Mouse (Mus musculus): ENCODE results near the gene AC129217.1. TPM values are rescaled to one million over a fixed set of nuclear protein-coding genes. Genes with fewer than 3 reads are reported as not detected.
"Not testable (repeated sequence)": the region's sequence is repeated elsewhere in the genome, so short reads cannot be mapped to it uniquely, and the experiment has no call there.

The AC129217.1 gene
- total RNA-seq, 2 experiments from 2014 or later: not detected

GRCm38 (mm10) chr19:8852236-8852928 is 22.8 kb downstream of the AC129217.1 start:
- intact Hi-C loops (cut with DNase I; ENCODE audit: low total_unique reads): no loop called here
- DNase-seq: peak; percentile 61

- intact Hi-C loops (cut with DNase I; ENCODE audit: low total_unique reads): no loop called here
- DNase-seq: no peak
Measured at GRCm38 (mm10) chr19:8853117-8853516, 23.5 kb downstream of the AC129217.1 start.

- DNase-seq: peak; percentile 46
- intact Hi-C loops (cut with DNase I; ENCODE audit: low total_unique reads): no loop called here
Measured at GRCm38 (mm10) chr19:8857689-8858088, 28.1 kb downstream of the AC129217.1 start.

GRCm38 (mm10) chr19:8859018-8859417 is 29.4 kb downstream of the AC129217.1 start:
- intact Hi-C loops (cut with DNase I; ENCODE audit: low total_unique reads): no loop called here
- no peak for DNase-seq

- DNase-seq: no peak
- intact Hi-C loops (cut with DNase I; ENCODE audit: low total_unique reads): no loop called here
Measured at GRCm38 (mm10) chr19:8864265-8864664, 34.7 kb downstream of the AC129217.1 start.

GRCm38 (mm10) chr19:8870381-8870780 is 40.8 kb downstream of the AC129217.1 start:
- DNase-seq; intact Hi-C loops (cut with DNase I; ENCODE audit: low total_unique reads): not testable (repeated sequence)

- DNase-seq: no peak
- intact Hi-C loops (cut with DNase I; ENCODE audit: low total_unique reads): no loop called here
Measured at GRCm38 (mm10) chr19:8870838-8871237, 41.3 kb downstream of the AC129217.1 start.

- intact Hi-C loops (cut with DNase I; ENCODE audit: low total_unique reads): no loop called here
- peak; percentile 97 for DNase-seq
Measured at GRCm38 (mm10) chr19:8871267-8872186, 42.0 kb downstream of the AC129217.1 start, which contains the start of gene Ubxn1. Ubxn1 (plus strand) TSS chr19:8871496.

- intact Hi-C loops (cut with DNase I; ENCODE audit: low total_unique reads): no loop called here
- no peak for DNase-seq
Measured at GRCm38 (mm10) chr19:8872266-8872840, 42.8 kb downstream of the AC129217.1 start.

GRCm38 (mm10) chr19:8875031-8875430 is 45.5 kb downstream of the AC129217.1 start:
- intact Hi-C loops (cut with DNase I; ENCODE audit: low total_unique reads): no loop called here

GRCm38 (mm10) chr19:8880311-8881033 is 50.9 kb downstream of the AC129217.1 start, which contains the start of gene Uqcc3:
Uqcc3 (minus strand) TSS chr19:8880923.
- intact Hi-C loops (cut with DNase I; ENCODE audit: low total_unique reads): no loop called here
- DNase-seq: peak; percentile 89

More at GRCm38 (mm10) chr19:8875031-8875430, 45.5 kb downstream of the AC129217.1 start:
- no peak for DNase-seq

GRCm38 (mm10) chr19:8881034-8881392 is 51.4 kb downstream of the AC129217.1 start:
- no peak for DNase-seq
- intact Hi-C loops (cut with DNase I; ENCODE audit: low total_unique reads): no loop called here

- DNase-seq: no peak
- intact Hi-C loops (cut with DNase I; ENCODE audit: low total_unique reads): no loop called here
Measured at GRCm38 (mm10) chr19:8883616-8884015, 54.0 kb downstream of the AC129217.1 start, which contains the start of the genes Lbhd1 and Gm49403. Lbhd1 (plus strand) TSS chr19:8883732. Gm49403 (plus strand) TSS chr19:8883930.

- DNase-seq: no peak
- intact Hi-C loops (cut with DNase I; ENCODE audit: low total_unique reads): no loop called here
Measured at GRCm38 (mm10) chr19:8886916-8887584, 57.5 kb downstream of the AC129217.1 start.

GRCm38 (mm10) chr19:8887585-8888463 is 58.3 kb downstream of the AC129217.1 start:
- no peak for DNase-seq
- intact Hi-C loops (cut with DNase I; ENCODE audit: low total_unique reads): no loop called here

GRCm38 (mm10) chr19:8888511-8889385 is 59.2 kb downstream of the AC129217.1 start, which contains the start of the genes 1810009A15Rik and Gm49416:
1810009A15Rik (plus strand) TSS chr19:8888853.
Gm49416 (plus strand) TSS chr19:8888926.
- DNase-seq: peak; percentile 94
- intact Hi-C loops (cut with DNase I; ENCODE audit: low total_unique reads): no loop called here
